Mouse (Mus musculus): ENCODE data around the gene Mrc1.
A peak's percentile ranks its signal among the peaks of the same experiment; 100 is the strongest.

Gene Mrc1

GRCm38 (mm10) chr2:14275796-14276195, 46.6 kb downstream of the Mrc1 start:
- no peaks in the 10 kb centered on the region for H3K27me3 ChIP-seq (ENCODE audit: control insufficient read depth, insufficient read depth, low read length, poor library complexity, severe bottlenecking)
- H3K36me3 ChIP-seq (ENCODE audit: control insufficient read depth, insufficient read depth, low read length, poor library complexity, severe bottlenecking): no peaks in the 10 kb centered on the region
- DNase-seq (ENCODE audit: low read depth, low spot score): no peak

- no peak for DNase-seq (ENCODE audit: low read depth, low spot score)
- H3K36me3 ChIP-seq (ENCODE audit: control insufficient read depth, insufficient read depth, low read length, poor library complexity, severe bottlenecking): no peaks in the 10 kb centered on the region
- H3K27me3 ChIP-seq (ENCODE audit: control insufficient read depth, insufficient read depth, low read length, poor library complexity, severe bottlenecking): no peaks in the 10 kb centered on the region
Observed at GRCm38 (mm10) chr2:14279256-14279655, 50.1 kb downstream of the Mrc1 start.

- H3K36me3 ChIP-seq (ENCODE audit: control insufficient read depth, insufficient read depth, low read length, poor library complexity, severe bottlenecking): no peaks in the 10 kb centered on the region
- no peak for DNase-seq (ENCODE audit: low read depth, low spot score)
- no peaks in the 10 kb centered on the region for H3K27me3 ChIP-seq (ENCODE audit: control insufficient read depth, insufficient read depth, low read length, poor library complexity, severe bottlenecking)
Observed at GRCm38 (mm10) chr2:14279795-14280194, 50.6 kb downstream of the Mrc1 start.

- Histone ChIP-seq H3K27me3 (ENCODE audit: control insufficient read depth, insufficient read depth, low read length, poor library complexity, severe bottlenecking) (no peaks in the 10 kb centered on the region), H3K36me3 (ENCODE audit: control insufficient read depth, insufficient read depth, low read length, poor library complexity, severe bottlenecking) (no peaks in the 10 kb centered on the region)
- DNase-seq (ENCODE audit: low read depth, low spot score): peak; percentile 93
Observed at GRCm38 (mm10) chr2:14295334-14295733, 66.1 kb downstream of the Mrc1 start.

- no peak for DNase-seq (ENCODE audit: low read depth, low spot score)
- Histone ChIP-seq H3K27me3 (ENCODE audit: control insufficient read depth, insufficient read depth, low read length, poor library complexity, severe bottlenecking) (no peaks in the 10 kb centered on the region), H3K36me3 (ENCODE audit: control insufficient read depth, insufficient read depth, low read length, poor library complexity, severe bottlenecking) (no peaks in the 10 kb centered on the region)
Observed at GRCm38 (mm10) chr2:14312505-14313380, 83.6 kb downstream of the Mrc1 start.

- Histone ChIP-seq H3K27me3 (ENCODE audit: control insufficient read depth, insufficient read depth, low read length, poor library complexity, severe bottlenecking) (no peaks in the 10 kb centered on the region), H3K36me3 (ENCODE audit: control insufficient read depth, insufficient read depth, low read length, poor library complexity, severe bottlenecking) (no peaks in the 10 kb centered on the region)
- no peak for DNase-seq (ENCODE audit: low read depth, low spot score)
Observed at GRCm38 (mm10) chr2:14315113-14315512, 85.9 kb downstream of the Mrc1 start.

- Histone ChIP-seq H3K36me3 (ENCODE audit: control insufficient read depth, insufficient read depth, low read length, poor library complexity, severe bottlenecking) (no peaks in the 10 kb centered on the region), H3K27me3 (ENCODE audit: control insufficient read depth, insufficient read depth, low read length, poor library complexity, severe bottlenecking) (no peaks in the 10 kb centered on the region)
- no peak for DNase-seq (ENCODE audit: low read depth, low spot score)
Observed at GRCm38 (mm10) chr2:14341652-14342308, 112.6 kb downstream of the Mrc1 start.

- Histone ChIP-seq H3K36me3 (ENCODE audit: control insufficient read depth, insufficient read depth, low read length, poor library complexity, severe bottlenecking) (no peaks in the 10 kb centered on the region), H3K27me3 (ENCODE audit: control insufficient read depth, insufficient read depth, low read length, poor library complexity, severe bottlenecking) (no peaks in the 10 kb centered on the region)
- DNase-seq (ENCODE audit: low read depth, low spot score): no peak
Observed at GRCm38 (mm10) chr2:14342309-14342839, 113.2 kb downstream of the Mrc1 start.
